Mouse (Mus musculus): ENCODE measurements around the gene Klhl3. TPM values are rescaled to one million over a fixed set of nuclear protein-coding genes. Genes with fewer than 3 reads are reported as not detected.
A peak's percentile ranks its signal among the peaks of the same experiment; 100 is the strongest.

Gene Klhl3
- total and polyA plus RNA-seq, 2 experiments from 2014 or later: 5.6 to 7.4 TPM

- Histone ChIP-seq H3K9me3 (replicated peaks; ENCODE audit: control insufficient read depth, low read length) (no peaks in the 10 kb centered on the region), H3K27me3 (ENCODE audit: control insufficient read depth, insufficient read depth, low read length) (no peaks in the 10 kb centered on the region), H3K9ac (replicated peaks; ENCODE audit: low read depth, low read length) (no peak overlapping the region), H3K4me3 (ENCODE audit: low read depth, low read length) (no peak overlapping the region), H3K4me2 (ENCODE audit: low read depth, low read length) (no peak overlapping the region), H3K4me1 (ENCODE audit: control insufficient read depth, insufficient read depth) (no peaks in the 10 kb centered on the region), H3K27ac (ENCODE audit: low read depth) (peak overlapping the region; percentile 21), H3K36me3 (replicated peaks; ENCODE audit: control insufficient read depth, insufficient read depth, low read length) (peaks cover 21% of the 10 kb centered on the region)
- 55% methylated on average over 16 of the region's 16 CpGs for WGBS
- DNase-seq (ENCODE audit: low spot score) (no peak), ATAC-seq (ENCODE audit: insufficient read depth, low read depth) (peak; percentile 56)
- no peak for TF ChIP-seq EP300 (IDR thresholded peaks at IDR 0.05; ENCODE audit: low read depth)
- TF ChIP-seq CTCF (IDR thresholded peaks at IDR 0.05; ENCODE audit: low read depth): no peak
These were observed 105.9 kb downstream of the Klhl3 start for GRCm38 (mm10) chr13:58007256-58008037.

GRCm38 (mm10) chr13:58001792-58002191 lies 111.6 kb downstream of the Klhl3 start:
- no peak for TF ChIP-seq EP300 (IDR thresholded peaks at IDR 0.05; ENCODE audit: low read depth)
- no peak for TF ChIP-seq CTCF (IDR thresholded peaks at IDR 0.05; ENCODE audit: low read depth)
- WGBS: 75% methylated on average over 3 of the region's 3 CpGs
- no peak overlapping the region for H3K27ac ChIP-seq (ENCODE audit: low read depth)
- ATAC-seq (ENCODE audit: insufficient read depth, low read depth): no peak
- H3K4me2 ChIP-seq (ENCODE audit: low read depth, low read length): no peak overlapping the region
- DNase-seq (ENCODE audit: low spot score): no peak
- H3K4me3 ChIP-seq (ENCODE audit: low read depth, low read length): no peak overlapping the region
- H3K36me3 ChIP-seq (replicated peaks; ENCODE audit: control insufficient read depth, insufficient read depth, low read length): peaks cover 7% of the 10 kb centered on the region
- no peaks in the 10 kb centered on the region for H3K9me3 ChIP-seq (replicated peaks; ENCODE audit: control insufficient read depth, low read length)
- H3K9ac ChIP-seq (replicated peaks; ENCODE audit: low read depth, low read length): no peak overlapping the region
- peaks cover 11% of the 10 kb centered on the region for H3K4me1 ChIP-seq (ENCODE audit: control insufficient read depth, insufficient read depth)
- no peaks in the 10 kb centered on the region for H3K27me3 ChIP-seq (ENCODE audit: control insufficient read depth, insufficient read depth, low read length)

GRCm38 (mm10) chr13:57996536-57996935 lies 116.9 kb downstream of the Klhl3 start:
- Histone ChIP-seq H3K27ac (ENCODE audit: low read depth) (no peak overlapping the region), H3K9me3 (replicated peaks; ENCODE audit: control insufficient read depth, low read length) (no peaks in the 10 kb centered on the region), H3K9ac (replicated peaks; ENCODE audit: low read depth, low read length) (no peak overlapping the region), H3K4me3 (ENCODE audit: low read depth, low read length) (no peak overlapping the region), H3K27me3 (ENCODE audit: control insufficient read depth, insufficient read depth, low read length) (no peaks in the 10 kb centered on the region), H3K36me3 (replicated peaks; ENCODE audit: control insufficient read depth, insufficient read depth, low read length) (no peaks in the 10 kb centered on the region), H3K4me1 (ENCODE audit: control insufficient read depth, insufficient read depth) (peaks cover 18% of the 10 kb centered on the region), H3K4me2 (ENCODE audit: low read depth, low read length) (no peak overlapping the region)
- ATAC-seq (ENCODE audit: insufficient read depth, low read depth): no peak
- DNase-seq (ENCODE audit: low spot score): no peak
- TF ChIP-seq EP300 (IDR thresholded peaks at IDR 0.05; ENCODE audit: low read depth) (no peak), CTCF (IDR thresholded peaks at IDR 0.05; ENCODE audit: low read depth) (no peak)
- 68% methylated on average over 11 of the region's 11 CpGs for WGBS

- Histone ChIP-seq H3K36me3 (replicated peaks; ENCODE audit: control insufficient read depth, insufficient read depth, low read length) (no peaks in the 10 kb centered on the region), H3K27me3 (ENCODE audit: control insufficient read depth, insufficient read depth, low read length) (no peaks in the 10 kb centered on the region), H3K4me1 (ENCODE audit: control insufficient read depth, insufficient read depth) (peaks cover 18% of the 10 kb centered on the region), H3K4me3 (ENCODE audit: low read depth, low read length) (no peak overlapping the region), H3K9me3 (replicated peaks; ENCODE audit: control insufficient read depth, low read length) (no peaks in the 10 kb centered on the region), H3K4me2 (ENCODE audit: low read depth, low read length) (no peak overlapping the region), H3K27ac (ENCODE audit: low read depth) (no peak overlapping the region), H3K9ac (replicated peaks; ENCODE audit: low read depth, low read length) (no peak overlapping the region)
- no peak for ATAC-seq (ENCODE audit: insufficient read depth, low read depth)
- TF ChIP-seq EP300 (IDR thresholded peaks at IDR 0.05; ENCODE audit: low read depth) (no peak), CTCF (IDR thresholded peaks at IDR 0.05; ENCODE audit: low read depth) (no peak)
- DNase-seq (ENCODE audit: low spot score): no peak
- 44% methylated on average over 13 of the region's 13 CpGs for WGBS
These were observed 117.5 kb downstream of the Klhl3 start for GRCm38 (mm10) chr13:57995864-57996263.

GRCm38 (mm10) chr13:57984637-57985036 lies 128.8 kb downstream of the Klhl3 start:
- no peak overlapping the region for H3K27ac ChIP-seq (ENCODE audit: low read depth)
- WGBS: 72% methylated on average over 10 of the region's 10 CpGs
- no peaks in the 10 kb centered on the region for H3K27me3 ChIP-seq (ENCODE audit: control insufficient read depth, insufficient read depth, low read length)
- no peak for DNase-seq (ENCODE audit: low spot score)
- TF ChIP-seq EP300 (IDR thresholded peaks at IDR 0.05; ENCODE audit: low read depth) (no peak), CTCF (IDR thresholded peaks at IDR 0.05; ENCODE audit: low read depth) (no peak)
- H3K4me2 ChIP-seq (ENCODE audit: low read depth, low read length): no peak overlapping the region
- H3K9ac ChIP-seq (replicated peaks; ENCODE audit: low read depth, low read length): no peak overlapping the region
- H3K4me3 ChIP-seq (ENCODE audit: low read depth, low read length): no peak overlapping the region
- H3K36me3 ChIP-seq (replicated peaks; ENCODE audit: control insufficient read depth, insufficient read depth, low read length): no peaks in the 10 kb centered on the region
- peaks cover 21% of the 10 kb centered on the region for H3K4me1 ChIP-seq (ENCODE audit: control insufficient read depth, insufficient read depth)
- no peaks in the 10 kb centered on the region for H3K9me3 ChIP-seq (replicated peaks; ENCODE audit: control insufficient read depth, low read length)
- no peak for ATAC-seq (ENCODE audit: insufficient read depth, low read depth)

GRCm38 (mm10) chr13:57984163-57984562 lies 129.2 kb downstream of the Klhl3 start:
- DNase-seq (ENCODE audit: low spot score): no peak
- no peaks in the 10 kb centered on the region for H3K27me3 ChIP-seq (ENCODE audit: control insufficient read depth, insufficient read depth, low read length)
- WGBS: 52% methylated on average over 8 of the region's 8 CpGs
- ATAC-seq (ENCODE audit: insufficient read depth, low read depth): peak; percentile 27; the same call in 1 of the 2 replicates
- no peak overlapping the region for H3K4me3 ChIP-seq (ENCODE audit: low read depth, low read length)
- H3K9ac ChIP-seq (replicated peaks; ENCODE audit: low read depth, low read length): no peak overlapping the region
- no peaks in the 10 kb centered on the region for H3K9me3 ChIP-seq (replicated peaks; ENCODE audit: control insufficient read depth, low read length)
- no peak overlapping the region for H3K4me2 ChIP-seq (ENCODE audit: low read depth, low read length)
- no peaks in the 10 kb centered on the region for H3K36me3 ChIP-seq (replicated peaks; ENCODE audit: control insufficient read depth, insufficient read depth, low read length)
- H3K27ac ChIP-seq (ENCODE audit: low read depth): no peak overlapping the region
- H3K4me1 ChIP-seq (ENCODE audit: control insufficient read depth, insufficient read depth): peaks cover 21% of the 10 kb centered on the region
- no peak for TF ChIP-seq EP300 (IDR thresholded peaks at IDR 0.05; ENCODE audit: low read depth)

Data from heart, postnatal 0 days (tissue).